Mouse (Mus musculus): Measurements from ENCODE around the gene Slc19a2. TPM values are rescaled to one million over a fixed set of nuclear protein-coding genes. Genes with fewer than 3 reads are reported as not detected.
A peak's percentile ranks its signal among the peaks of the same experiment; 100 is the strongest.
"Not testable (repeated sequence)": the region's sequence is repeated elsewhere in the genome, so short reads cannot be mapped to it uniquely, and the experiment has no call there.

The Slc19a2 gene
- 1.9 and 2.7 TPM in 2 replicates for total RNA-seq (2015; ENCODE audit: low replicate concordance)
- total RNA-seq (2017; ENCODE audit: low replicate concordance): 1.8 and 3.8 TPM in 2 replicates

DNA sequence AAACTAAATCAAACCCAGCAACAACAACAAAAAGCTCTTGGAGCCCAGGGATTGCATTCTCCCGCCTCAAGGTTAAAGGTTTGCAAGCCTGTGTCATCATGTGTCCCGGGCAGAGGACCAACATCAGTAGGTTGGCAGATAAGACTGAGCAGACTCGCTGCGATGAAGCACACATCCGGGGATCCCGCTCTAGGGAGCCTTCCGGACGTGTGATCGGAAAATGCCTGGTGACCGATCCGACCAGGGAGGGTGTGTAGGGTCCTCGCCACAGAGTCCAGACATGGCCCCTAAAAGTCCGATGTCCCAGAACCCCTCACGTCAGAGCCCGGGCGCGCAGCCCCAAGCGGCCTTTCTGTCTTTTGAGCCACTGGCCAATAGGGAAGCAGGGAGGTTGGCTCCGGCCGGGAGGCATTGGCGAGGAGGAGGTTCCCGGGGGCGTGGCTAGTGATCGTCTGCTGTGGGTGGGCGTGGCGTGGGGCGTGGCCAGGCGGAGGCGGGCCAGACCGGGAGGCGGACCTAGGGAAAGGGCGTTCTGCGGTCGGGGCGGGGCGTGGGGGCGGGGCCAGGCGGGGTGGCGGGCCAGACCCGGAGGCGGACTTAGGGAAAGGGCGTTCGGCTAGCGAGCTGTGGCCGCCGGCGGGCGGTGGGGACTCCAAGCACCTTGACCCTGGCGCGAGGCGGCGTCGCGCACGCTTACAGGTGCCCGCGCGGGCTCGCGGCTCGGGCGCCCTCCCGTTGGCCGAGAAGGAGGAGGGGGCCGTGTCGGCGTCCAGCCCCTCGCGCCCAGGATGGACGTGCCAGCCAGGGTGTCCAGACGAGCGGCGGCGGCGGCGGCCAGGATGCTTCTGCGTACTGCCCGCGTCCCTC lies at the start of gene Slc19a2:
Gene Slc19a2, plus strand, starts transcription at position 582 of the 867 bp plus-strand sequence.
- peak; percentile 91 for ATAC-seq (replicated peaks; ENCODE audit: low FRiP score, poor library complexity, severe bottlenecking)

DNA sequence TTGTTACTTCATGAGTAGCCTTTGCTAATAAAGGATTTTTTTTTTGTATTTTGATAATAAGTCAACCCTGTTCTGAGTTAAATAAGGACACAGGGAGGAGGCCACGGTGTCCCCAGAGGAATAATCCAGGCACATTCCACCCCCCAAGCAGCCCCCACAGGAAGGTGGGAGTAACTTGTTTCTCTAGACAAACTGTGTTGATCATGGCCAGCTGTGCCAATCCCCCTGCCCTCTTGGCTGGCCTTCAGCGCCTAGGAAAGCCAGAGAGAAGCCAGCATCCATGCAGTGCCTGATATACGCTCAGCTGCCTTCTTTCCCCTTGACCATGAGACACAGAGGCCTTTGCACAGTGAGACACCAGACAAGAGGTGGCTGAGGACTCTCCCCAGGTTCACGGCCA lies 49.3 kb upstream of the Slc19a2 start:
- ATAC-seq (replicated peaks; ENCODE audit: low FRiP score, poor library complexity, severe bottlenecking): no peak

DNA sequence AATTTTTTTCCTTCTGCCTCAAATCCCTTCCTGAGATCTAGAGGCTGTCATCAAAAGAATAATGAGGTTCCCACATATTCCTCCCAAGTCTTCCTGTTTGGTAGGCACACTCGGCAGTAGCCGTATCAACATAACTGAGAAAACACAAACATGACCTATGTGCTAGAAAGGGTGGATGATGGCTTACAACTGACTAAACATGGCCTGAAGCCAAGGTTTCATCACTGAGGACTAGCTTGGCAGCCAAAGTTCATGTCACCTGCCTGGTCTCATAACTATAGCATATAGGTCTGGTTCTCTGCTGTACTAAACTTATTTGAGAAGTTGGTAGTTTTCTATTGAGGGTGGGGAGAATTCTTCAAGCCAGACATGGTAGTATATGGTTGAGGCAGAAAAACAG lies 40.4 kb upstream of the Slc19a2 start:
- no peak for ATAC-seq (replicated peaks; ENCODE audit: low FRiP score, poor library complexity, severe bottlenecking)

DNA sequence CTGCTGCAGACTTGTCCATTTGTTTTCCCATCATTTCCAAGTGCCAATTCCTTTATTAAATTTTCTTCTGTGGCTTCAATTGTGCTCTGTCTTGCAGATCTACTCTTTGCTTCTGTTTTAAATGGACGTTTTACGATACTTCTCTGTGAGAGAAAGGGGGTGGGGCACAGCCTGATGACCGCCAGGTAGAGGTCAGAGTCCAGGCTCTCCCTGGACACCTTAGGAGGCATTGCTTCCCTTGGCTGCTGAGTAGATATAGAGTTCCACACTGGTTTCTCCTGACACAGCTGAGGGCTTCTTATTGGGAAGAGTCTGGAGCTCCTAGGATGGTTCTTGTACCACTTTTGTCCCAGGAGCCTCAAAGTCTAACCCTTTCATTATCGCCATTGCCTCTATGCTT lies 37.9 kb upstream of the Slc19a2 start:
- ATAC-seq (replicated peaks; ENCODE audit: low FRiP score, poor library complexity, severe bottlenecking): no peak

DNA sequence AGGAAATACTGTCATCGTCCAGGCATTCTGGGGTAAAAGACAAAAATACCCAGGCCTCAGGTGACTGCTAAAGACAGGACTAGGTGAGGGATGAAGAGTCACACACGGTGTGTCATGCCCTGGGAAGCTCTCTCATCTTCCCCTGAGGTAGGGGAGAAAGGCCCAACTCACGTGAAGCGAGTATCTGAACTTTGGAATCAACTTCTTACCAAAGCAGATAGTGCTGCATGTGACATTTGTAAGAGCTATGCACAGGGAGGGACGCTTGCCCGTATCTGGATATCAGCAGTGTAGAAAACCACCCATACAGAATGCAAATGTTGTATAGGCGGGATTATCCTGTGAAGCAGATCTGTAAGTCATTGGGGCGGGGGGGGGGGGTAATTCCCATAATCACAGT lies 36.2 kb upstream of the Slc19a2 start:
- ATAC-seq (replicated peaks; ENCODE audit: low FRiP score, poor library complexity, severe bottlenecking): no peak

DNA sequence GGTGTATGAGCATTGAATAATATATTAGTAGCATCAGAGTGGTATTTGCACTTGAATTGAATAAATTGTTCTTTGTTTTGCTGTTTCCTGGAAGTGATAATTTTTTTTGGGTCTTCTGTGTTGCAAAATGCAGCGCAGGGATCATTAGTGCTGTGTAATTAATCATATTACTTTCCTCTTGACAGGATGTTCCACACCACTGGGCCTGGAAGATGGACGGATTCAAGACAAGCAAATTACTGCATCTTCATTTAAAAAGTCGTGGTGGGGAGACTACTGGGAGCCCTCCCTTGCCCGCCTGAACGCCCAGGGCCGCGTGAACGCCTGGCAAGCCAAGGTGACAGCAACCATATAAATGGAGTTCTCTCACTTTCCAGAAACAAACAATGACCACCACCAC lies 34.7 kb upstream of the Slc19a2 start:
- ATAC-seq (replicated peaks; ENCODE audit: low FRiP score, poor library complexity, severe bottlenecking): no peak

DNA sequence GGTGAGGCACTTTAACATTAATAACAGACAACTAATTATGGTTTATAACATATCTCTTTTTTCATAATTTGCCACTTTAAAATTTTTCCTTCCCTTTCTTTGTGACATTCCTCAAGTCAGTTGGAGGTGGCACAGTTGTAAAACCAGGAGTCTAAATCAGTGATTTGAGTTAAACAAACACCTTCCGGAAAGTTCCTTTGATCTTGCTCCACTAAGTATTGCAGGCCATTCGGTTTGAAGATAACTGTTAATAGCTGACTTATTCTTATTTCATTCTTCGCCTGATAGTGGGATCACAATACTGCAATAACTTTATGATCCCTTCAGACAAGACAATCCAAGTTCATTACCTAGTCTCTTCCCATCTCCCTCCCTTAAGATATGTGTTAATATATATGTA lies 33.7 kb upstream of the Slc19a2 start:
- no peak for ATAC-seq (replicated peaks; ENCODE audit: low FRiP score, poor library complexity, severe bottlenecking)

DNA sequence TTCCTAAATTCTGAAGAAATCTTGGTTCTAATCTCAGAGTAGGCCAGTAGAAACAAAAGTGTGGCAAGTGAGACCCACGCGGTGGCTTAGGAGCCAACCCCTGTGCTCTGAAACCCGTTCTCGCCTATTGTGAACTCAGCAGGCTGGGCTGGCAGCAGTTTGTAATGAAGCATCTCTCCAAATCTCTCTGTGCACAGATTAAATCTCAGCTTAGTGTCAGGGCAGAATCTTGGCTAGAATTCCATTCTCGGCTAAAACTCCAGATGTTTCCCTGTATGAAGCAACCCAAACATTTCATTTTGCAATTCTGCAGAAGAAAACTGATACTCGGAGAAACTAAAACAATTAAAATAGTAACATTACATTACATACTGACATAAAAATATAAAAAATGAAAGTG lies 33.3 kb upstream of the Slc19a2 start:
- ATAC-seq (replicated peaks; ENCODE audit: low FRiP score, poor library complexity, severe bottlenecking): no peak

DNA sequence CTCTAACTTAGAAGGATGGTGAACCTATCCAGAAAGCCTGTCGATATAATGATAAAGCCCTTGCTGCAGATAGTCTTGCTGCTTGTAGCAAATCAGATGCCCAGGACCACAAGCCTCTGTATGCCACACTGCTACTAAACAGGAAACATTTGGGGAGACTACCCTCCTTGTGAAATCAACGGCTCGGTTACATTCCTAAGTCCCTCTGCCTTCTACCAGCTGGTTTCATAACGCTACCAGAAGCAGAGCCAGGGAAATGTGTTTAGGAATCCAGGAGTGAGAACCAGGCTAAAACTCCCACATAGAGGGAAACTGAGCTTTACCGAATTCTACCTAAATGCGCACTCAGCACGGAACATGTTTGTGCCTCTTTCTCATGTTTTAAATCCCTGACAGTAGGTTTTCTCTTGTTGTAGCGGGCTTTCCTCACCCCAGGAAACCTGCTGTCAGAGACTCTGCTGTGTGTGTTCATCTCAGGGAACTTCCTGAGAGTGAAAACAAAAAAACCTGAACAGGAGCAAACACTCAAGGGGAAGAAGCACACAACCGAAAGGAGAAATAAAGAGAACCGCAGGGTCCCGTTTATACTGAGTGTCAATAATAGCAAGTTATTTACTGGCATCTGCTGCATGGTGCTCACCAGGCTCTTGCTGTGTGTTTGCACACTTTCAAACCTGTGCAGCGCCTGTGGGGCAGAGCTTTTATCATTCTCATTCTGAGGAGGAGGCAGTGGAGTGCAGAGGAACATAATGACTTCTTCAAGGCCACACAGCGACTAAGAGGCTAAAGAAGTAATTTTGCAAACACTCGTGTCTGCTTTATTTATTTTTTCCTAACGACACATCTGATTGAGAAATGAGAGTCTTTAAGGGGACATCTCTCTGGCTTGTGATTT lies 30.8 kb upstream of the Slc19a2 start:
- no peak for ATAC-seq (replicated peaks; ENCODE audit: low FRiP score, poor library complexity, severe bottlenecking)

DNA sequence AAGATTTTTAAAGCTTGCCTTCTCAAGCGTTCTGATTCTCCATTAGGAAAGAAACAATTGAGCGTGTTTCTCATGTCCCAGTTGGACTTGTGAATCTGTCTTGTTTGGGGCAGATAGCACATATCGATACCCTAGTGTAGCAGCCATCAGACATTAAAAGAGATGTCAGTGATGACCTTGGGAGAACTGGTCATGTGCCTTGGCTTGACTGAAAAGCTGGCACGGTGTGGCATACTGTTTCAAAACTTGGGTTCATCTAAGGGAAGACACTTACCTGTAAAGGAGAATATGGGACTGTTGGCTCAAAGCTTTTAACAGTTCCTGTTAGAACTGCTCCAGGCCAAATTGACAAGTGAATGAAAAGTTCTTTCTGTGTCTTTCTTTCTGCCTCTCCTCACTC lies 28.6 kb upstream of the Slc19a2 start:
- no peak for ATAC-seq (replicated peaks; ENCODE audit: low FRiP score, poor library complexity, severe bottlenecking)

DNA sequence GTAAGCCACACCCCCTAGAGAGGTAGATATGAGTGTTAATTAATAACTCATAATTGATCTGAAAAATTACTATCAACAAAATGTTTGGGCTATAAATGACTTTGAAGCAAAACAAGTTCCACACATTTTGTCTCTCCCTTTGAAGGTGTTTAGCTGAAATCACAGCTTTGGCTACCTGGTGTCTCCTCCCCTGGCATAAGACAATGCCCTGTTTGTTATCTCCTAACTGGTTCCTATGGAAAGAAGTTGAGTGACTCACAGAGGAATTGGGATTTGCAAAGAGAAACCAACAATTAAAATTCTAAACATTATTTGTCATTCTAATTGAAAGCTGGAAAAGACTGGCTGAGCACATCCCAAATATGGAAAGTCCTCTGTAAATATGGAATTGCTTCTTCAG lies 25.8 kb upstream of the Slc19a2 start:
- no peak for ATAC-seq (replicated peaks; ENCODE audit: low FRiP score, poor library complexity, severe bottlenecking)

DNA sequence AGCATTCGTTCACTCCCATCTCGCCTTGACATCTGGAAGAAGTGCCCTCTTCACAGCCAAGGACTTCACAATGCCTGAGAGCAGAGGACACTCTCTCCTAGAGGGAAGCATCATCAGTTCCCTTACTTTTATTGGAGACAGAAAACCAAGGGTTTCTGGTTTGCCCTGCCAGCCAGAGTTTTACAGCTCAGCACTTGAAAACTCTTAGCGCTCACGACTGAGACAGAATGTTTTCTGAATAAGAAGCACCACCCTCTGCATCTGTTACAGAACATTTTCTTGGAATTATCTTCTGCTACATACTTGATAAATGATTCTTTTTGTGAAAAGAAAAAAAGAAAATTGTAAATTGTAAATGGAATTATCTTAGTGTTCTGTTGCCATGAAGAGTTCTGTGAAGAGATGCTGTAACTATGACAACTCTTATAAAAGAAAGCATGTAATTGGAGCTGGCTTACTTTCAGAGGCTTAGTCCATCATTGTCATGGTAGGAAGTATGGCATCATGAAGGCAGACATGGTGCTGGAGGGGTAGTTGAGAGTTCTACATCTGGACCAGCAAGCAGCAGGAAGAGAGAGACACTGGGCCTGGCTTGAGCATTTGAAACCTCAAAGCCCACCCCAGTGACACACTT lies 16.8 kb upstream of the Slc19a2 start:
- not testable (repeated sequence) for ATAC-seq (replicated peaks; ENCODE audit: low FRiP score, poor library complexity, severe bottlenecking)

DNA sequence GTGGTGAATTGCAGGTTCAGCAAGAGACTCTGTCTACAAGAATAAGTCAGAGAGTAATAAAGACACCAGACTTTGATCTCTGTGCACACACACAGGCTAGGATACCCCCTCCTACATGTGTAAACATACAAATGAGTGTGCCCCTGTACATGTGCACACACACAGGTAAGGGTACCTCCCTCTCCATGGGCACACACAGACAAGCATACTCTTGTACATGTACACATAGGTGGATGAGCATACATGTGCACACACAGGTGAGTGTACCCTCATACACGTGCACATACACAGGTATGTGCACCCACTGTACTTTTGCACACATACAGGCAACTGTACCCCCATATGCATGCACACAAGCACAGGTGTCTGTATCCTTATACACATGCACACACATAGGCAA lies 15.4 kb upstream of the Slc19a2 start:
- no peak for ATAC-seq (replicated peaks; ENCODE audit: low FRiP score, poor library complexity, severe bottlenecking)

DNA sequence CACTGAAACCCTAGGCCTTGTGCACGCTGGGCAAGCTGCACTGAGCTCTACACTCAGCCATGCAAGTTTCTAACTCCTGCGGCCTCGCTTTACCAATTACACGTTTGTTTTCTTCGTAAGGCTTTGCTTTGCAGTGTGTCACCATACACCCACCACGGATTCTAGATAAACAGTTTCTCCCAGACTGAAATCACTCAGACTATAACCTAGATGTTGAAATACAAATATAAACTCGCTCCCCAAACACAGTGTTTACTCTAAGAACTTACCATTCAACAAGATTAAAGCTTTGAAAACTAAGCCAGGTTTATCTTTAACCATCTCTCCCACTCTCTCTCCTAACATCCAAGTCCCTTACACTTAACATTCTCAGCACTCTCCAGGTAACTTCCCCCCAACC lies 13.8 kb upstream of the Slc19a2 start:
- ATAC-seq (replicated peaks; ENCODE audit: low FRiP score, poor library complexity, severe bottlenecking): no peak

DNA sequence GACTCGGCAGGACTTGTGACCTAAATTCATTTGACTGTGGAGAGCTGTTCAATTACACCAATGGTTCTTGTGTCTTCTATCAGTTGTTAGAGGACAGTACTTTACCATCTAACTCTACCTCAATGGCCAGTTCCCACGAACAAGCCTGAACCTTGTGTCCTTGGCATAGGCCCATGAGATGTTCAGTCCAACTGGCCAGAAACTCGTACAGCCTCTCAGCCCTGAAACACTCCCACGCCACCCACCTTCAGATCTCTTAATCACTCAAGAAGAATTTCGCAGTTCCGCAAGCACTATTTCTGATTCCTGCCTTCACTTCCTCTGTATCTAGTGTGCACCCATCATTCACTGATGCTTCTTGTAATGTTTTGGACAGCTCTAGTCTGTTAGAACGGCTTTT lies 12.8 kb upstream of the Slc19a2 start:
- ATAC-seq (replicated peaks; ENCODE audit: low FRiP score, poor library complexity, severe bottlenecking): no peak

DNA sequence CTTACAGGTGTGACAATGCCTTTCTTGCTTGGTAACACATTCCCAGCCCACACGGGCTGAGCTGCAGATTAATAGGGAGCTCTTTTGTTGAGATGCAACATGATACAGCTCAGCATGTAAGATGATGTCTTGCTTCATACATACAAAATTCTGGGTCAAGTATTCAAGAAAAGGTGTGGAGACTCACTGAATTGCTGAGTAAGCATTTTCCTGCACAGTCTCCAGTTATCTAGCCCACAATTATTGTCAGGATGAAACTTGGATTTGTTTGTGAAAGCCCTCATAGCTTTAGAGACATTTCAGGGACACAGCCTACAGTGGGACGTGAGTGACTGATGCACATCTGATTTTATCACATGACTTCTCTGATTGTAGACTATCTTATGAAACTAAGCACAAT lies 7.4 kb upstream of the Slc19a2 start:
- no peak for ATAC-seq (replicated peaks; ENCODE audit: low FRiP score, poor library complexity, severe bottlenecking)

DNA sequence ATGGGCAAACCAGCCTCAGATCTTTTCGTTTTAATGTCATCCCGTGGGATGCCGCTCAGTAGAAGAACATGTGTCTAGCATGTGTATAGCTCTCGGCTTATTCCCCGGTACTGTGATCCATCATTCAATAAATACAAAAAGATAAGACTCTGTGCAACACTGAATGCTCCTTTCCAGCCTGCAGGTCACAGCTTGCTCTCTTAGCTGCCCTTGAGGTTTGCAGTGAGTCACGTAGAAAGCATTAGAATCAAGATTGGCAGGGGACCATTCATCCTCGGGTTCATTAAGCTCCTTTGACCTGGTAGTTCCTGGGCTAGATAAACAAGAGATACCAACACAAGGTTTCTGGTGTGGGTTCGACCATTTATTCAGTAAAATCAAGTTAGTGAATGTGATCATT lies 6.0 kb upstream of the Slc19a2 start:
- no peak for ATAC-seq (replicated peaks; ENCODE audit: low FRiP score, poor library complexity, severe bottlenecking)

DNA sequence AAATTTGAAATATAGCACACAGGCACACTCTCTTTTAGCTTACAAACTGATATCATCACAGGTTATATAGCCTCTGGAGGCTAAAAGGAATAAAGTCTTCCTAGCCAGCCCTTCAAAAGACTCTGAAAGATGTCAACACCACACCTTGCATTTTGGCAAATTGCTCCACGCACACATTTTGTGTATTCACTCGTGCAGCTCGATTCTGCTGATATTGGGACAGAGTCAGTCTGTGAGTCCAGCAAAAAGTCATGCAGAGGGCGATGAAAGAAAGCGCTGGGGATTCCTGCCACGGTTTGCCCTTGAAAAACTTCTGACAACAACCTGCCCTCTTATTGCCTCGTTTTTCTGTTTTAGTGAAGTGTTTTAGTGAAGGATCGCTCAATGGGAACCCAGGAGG lies 1.4 kb upstream of the Slc19a2 start:
- ATAC-seq (replicated peaks; ENCODE audit: low FRiP score, poor library complexity, severe bottlenecking): no peak

DNA sequence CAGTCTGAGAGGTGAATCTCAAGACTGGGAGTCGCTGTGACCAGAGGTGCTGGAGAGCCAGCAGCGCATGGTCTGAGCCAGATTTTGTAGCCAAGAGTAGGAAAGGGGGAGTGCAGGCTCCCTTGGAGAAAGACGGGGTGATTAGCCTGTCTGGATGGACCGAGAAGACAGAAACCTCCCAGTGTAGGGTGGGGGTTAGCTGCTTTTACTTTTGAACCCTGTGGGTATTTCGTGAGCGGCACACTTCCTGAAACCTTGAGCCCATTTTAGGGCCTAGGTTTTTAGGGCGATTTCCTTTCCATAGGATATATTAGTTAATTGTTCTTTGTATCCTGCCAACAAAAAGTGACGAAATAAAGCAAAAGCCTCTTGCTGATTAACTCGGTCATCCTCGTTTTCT lies 875 bp upstream of the Slc19a2 start:
- ATAC-seq (replicated peaks; ENCODE audit: low FRiP score, poor library complexity, severe bottlenecking): no peak

DNA sequence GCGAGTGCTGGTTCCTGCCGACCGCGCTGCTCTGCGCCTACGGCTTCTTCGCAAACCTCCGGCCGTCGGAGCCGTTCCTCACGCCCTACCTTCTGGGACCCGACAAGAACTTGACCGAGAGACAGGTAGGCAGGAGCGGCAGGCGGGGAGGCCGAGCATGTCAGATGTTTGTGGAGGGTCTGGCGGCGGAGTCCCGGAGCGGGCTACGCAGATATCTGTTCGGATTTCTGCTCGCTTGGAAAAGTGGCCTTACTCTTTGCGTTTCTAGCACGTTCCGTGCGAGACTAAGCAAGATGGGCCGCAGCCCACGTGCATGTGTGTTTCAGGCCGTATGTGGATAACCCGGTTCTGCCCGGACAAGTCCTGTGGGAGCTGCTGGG lies 476 bp downstream of the Slc19a2 start:
- ATAC-seq (replicated peaks; ENCODE audit: low FRiP score, poor library complexity, severe bottlenecking): peak; percentile 39

All from erythroblast, adult 5-6 weeks (primary cell).